Mouse (Mus musculus) monocyte, adult 2 months (primary cell): ENCODE results near the gene Olfr891.
"Not testable (repeated sequence)": the region's sequence is repeated elsewhere in the genome, so short reads cannot be mapped to it uniquely, and the experiment has no call there.

Experiments used
- DNase-seq, 2 experiments: peaks; one replicate each; pipeline ENCODE4 v3.0.0; 2022; ENCODE audit warnings: low spot score in 2 of 2, low read depth in 1 of 2

Olfr891 gene

DNA sequence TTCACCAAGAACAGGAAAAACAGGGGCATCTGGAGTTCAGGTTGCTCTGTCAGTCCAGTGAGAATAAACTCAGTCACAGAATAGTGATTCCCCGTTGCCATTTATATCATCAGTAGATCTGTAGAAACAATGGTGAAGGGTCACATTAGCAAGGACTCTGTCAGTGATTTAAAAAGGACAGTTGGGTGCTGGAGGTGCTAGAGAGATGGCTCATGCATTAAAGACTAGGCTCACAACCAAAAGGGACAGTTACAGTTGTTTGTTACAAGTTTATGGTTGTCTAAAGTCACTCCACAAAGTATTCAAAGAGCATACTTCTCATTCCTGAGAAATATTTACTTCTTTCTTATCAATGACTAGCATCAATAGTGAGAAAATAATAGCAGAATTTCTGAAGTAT, at the start of gene Olfr891:
Gene Olfr891 (minus strand): TSS at position 101 of the 400 bp plus-strand sequence.
- DNase-seq, result no peak

- DNase-seq, result no peak
These were observed 37.1 kb upstream of the Olfr891 start, which contains the start of gene Olfr894 for GRCm38 (mm10) chr9:38217755-38218154. Olfr894 (plus strand) TSS chr9:38218055.

- no peak for DNase-seq
These were observed 27.4 kb upstream of the Olfr891 start, which contains the start of gene Olfr893 for GRCm38 (mm10) chr9:38208065-38208464. Olfr893 (plus strand) TSS chr9:38208365.

DNA sequence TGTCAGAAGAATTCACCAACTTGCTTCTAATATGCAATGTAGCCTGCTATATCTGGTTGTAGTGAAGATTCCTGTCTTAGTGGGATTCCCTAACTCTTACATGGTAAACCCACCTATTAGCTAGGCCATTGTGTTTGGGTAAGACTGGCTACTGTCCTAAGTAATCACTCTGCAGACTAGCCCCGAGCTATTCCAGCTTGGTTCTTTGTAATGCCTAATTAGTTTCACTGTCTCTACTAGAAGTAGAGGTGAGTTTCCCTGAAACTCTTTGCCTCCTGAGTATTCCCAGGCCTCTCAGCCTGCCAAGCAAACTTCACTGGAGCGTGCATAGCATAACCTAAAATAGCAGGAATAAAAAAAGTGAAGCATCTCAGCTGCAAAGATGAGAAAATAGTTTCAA, 12.3 kb downstream of the Olfr891 start:
- DNase-seq, result not testable (repeated sequence)

DNA sequence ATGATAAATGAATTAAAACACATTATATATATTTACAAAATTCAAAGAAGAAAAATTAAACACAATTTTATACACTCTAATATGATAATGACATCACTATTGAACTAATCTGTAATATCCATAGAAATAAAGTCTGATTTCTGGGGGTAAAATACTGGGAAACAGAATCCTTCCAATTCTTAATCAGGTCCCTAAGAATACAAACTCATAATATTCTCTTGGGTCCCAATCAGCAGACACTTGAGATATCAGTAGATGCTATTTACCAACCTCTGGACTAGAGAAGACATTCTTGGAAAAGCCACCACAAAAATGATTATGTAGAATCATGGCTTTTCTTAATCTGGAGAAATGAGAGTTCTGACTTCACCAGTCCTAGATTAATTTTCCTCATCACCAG, 38.4 kb downstream of the Olfr891 start, which contains the start of gene Olfr890:
Gene Olfr890 (plus strand): TSS at position 301 of the 400 bp plus-strand sequence.
- no peak for DNase-seq
